Mouse (Mus musculus): ENCODE data around the gene Syngr2.
"Not testable (repeated sequence)": the region's sequence is repeated elsewhere in the genome, so short reads cannot be mapped to it uniquely, and the experiment has no call there.

Syngr2 gene

GRCm38 (mm10) chr11:117781199-117781821 lies 28.2 kb upstream of the Syngr2 start:
- no peak for DNase-seq (ENCODE audit: low read depth, low spot score)

GRCm38 (mm10) chr11:117781993-117782704 lies 27.3 kb upstream of the Syngr2 start, which contains the start of the genes Tmc8 and Tmc6:
Gene Tmc8, plus strand, starts transcription at chr11:117782076.
Gene Tmc6, minus strand, starts transcription at chr11:117782198.
- DNase-seq (ENCODE audit: low read depth, low spot score), result no peak

- DNase-seq (ENCODE audit: low read depth, low spot score), result no peak
Observed at GRCm38 (mm10) chr11:117782705-117783034, 26.8 kb upstream of the Syngr2 start.

GRCm38 (mm10) chr11:117783089-117783488 lies 26.4 kb upstream of the Syngr2 start:
- no peak for DNase-seq (ENCODE audit: low read depth, low spot score)

GRCm38 (mm10) chr11:117783683-117784309 lies 25.7 kb upstream of the Syngr2 start:
- DNase-seq (ENCODE audit: low read depth, low spot score), result no peak

- DNase-seq (ENCODE audit: low read depth, low spot score), result no peak
Observed at GRCm38 (mm10) chr11:117786294-117786693, 23.2 kb upstream of the Syngr2 start.

- not testable (repeated sequence) for DNase-seq (ENCODE audit: low read depth, low spot score)
Observed at GRCm38 (mm10) chr11:117788481-117788880, 21.0 kb upstream of the Syngr2 start.

GRCm38 (mm10) chr11:117790286-117790685 lies 19.2 kb upstream of the Syngr2 start:
- no peak for DNase-seq (ENCODE audit: low read depth, low spot score)

- DNase-seq (ENCODE audit: low read depth, low spot score), result no peak
Observed at GRCm38 (mm10) chr11:117790703-117791440, 18.6 kb upstream of the Syngr2 start.

GRCm38 (mm10) chr11:117791441-117791761 lies 18.1 kb upstream of the Syngr2 start:
- DNase-seq (ENCODE audit: low read depth, low spot score), result no peak

- DNase-seq (ENCODE audit: low read depth, low spot score), result no peak
Observed at GRCm38 (mm10) chr11:117792281-117792888, 17.1 kb upstream of the Syngr2 start.

- DNase-seq (ENCODE audit: low read depth, low spot score), result no peak
Observed at GRCm38 (mm10) chr11:117794035-117794551, 15.4 kb upstream of the Syngr2 start.

- DNase-seq (ENCODE audit: low read depth, low spot score), result no peak
Observed at GRCm38 (mm10) chr11:117796954-117797353, 12.5 kb upstream of the Syngr2 start.

- no peak for DNase-seq (ENCODE audit: low read depth, low spot score)
Observed at GRCm38 (mm10) chr11:117797511-117798159, 11.8 kb upstream of the Syngr2 start, which contains the start of gene 6030468B19Rik. Gene 6030468B19Rik, plus strand, starts transcription at chr11:117797660.

- no peak for DNase-seq (ENCODE audit: low read depth, low spot score)
Observed at GRCm38 (mm10) chr11:117798160-117798541, 11.3 kb upstream of the Syngr2 start.

- DNase-seq (ENCODE audit: low read depth, low spot score), result no peak
Observed at GRCm38 (mm10) chr11:117799174-117799573, 10.3 kb upstream of the Syngr2 start.

GRCm38 (mm10) chr11:117800038-117800437 lies 9.4 kb upstream of the Syngr2 start:
- DNase-seq (ENCODE audit: low read depth, low spot score), result no peak

- no peak for DNase-seq (ENCODE audit: low read depth, low spot score)
Observed at GRCm38 (mm10) chr11:117801650-117802049, 7.8 kb upstream of the Syngr2 start.

GRCm38 (mm10) chr11:117803166-117803688 lies 6.2 kb upstream of the Syngr2 start:
- no peak for DNase-seq (ENCODE audit: low read depth, low spot score)

- DNase-seq (ENCODE audit: low read depth, low spot score), result no peak
Observed at GRCm38 (mm10) chr11:117806781-117807180, 2.7 kb upstream of the Syngr2 start.

All from telencephalon, adult 2 months (tissue).